Mouse (Mus musculus) olfactory bulb, adult 2 months (tissue): ENCODE data around the gene Macrod1. TPM values are rescaled to one million over a fixed set of nuclear protein-coding genes. Genes with fewer than 3 reads are reported as not detected.
A peak's percentile ranks its signal among the peaks of the same experiment; 100 is the strongest.

Experiments
- H3K27ac ChIP-seq: fragments of 200-500 bp; 2 replicates; pipeline ENCODE4 v1.5.1; 2012; ENCODE audit warnings: low read depth, low read length; ENCODE audit not compliant: insufficient read depth
- H3K4me1 ChIP-seq: fragments of 200-500 bp; 2 replicates; pipeline ENCODE4 v1.6.1; 2012; ENCODE audit warnings: low read length; ENCODE audit not compliant: control insufficient read depth, insufficient read depth
- H3K4me3 ChIP-seq: fragments of 200-500 bp; 2 replicates; pipeline ENCODE4 v1.5.1; 2012; ENCODE audit warnings: mild to moderate bottlenecking, low read depth, low read length, moderate library complexity; ENCODE audit not compliant: insufficient read depth
- CTCF ChIP-seq: fragments of 200-500 bp; IDR thresholded peaks from 2 replicates; pipeline ENCODE4 v1.5.1; 2012; ENCODE audit warnings: low read depth, mild to moderate bottlenecking, low read length, moderate library complexity; ENCODE audit not compliant: insufficient read depth
- POLR2A ChIP-seq: fragments of 200-500 bp; IDR thresholded peaks from 2 replicates; pipeline ENCODE4 v1.6.1; 2012; ENCODE audit warnings: mild to moderate bottlenecking, low read depth, low read length, moderate library complexity; ENCODE audit not compliant: insufficient read depth
- WGBS: fragments of 180-500 bp; shearing (Covaris S2); methylation state at CpG from one replicate; pipeline ENCODE4 v1.1.7; 2018; 5-methylcytosine and 5-hydroxymethylcytosine counted together
- polyA plus RNA-seq: library from polyadenylated mRNA; stranded (reverse); fragments of >200 nt; gene quantifications from 2 replicates; pipeline ENCODE4 v1.2.4, GENCODE M21; 2012; ENCODE audit warnings: low replicate concordance; ENCODE audit not compliant: missing spikeins, insufficient read depth, insufficient read length

The Macrod1 gene
- polyA plus RNA-seq, 1 experiment, result not detected

DNA sequence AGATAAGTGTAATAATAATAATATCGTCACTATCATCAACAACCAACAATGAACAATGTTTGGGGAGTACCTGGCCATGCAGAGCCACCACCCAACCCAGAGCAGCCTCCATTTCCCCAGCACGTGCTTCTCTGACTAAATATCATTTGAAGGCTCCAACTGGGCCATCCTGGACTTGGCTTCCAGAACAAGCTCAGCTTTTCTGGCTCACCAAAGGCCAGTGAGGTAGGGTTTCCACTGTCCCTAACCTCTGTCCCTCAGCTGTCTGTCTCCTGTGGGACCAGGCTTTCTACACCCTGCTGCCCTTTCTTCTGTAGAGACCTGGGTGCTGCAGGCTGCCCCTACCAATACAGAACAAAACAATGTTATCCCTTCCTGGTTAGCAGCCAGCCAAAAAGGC, 50.0 kb downstream of the Macrod1 start:
- WGBS, result 94% methylated on average over 2 of the region's 2 CpGs
- Histone ChIP-seq H3K27ac (no peak overlapping the region), H3K4me1 (peaks cover 56% of the 10 kb centered on the region), H3K4me3 (no peak overlapping the region)
- TF ChIP-seq POLR2A (no peak), CTCF (no peak)

GRCm38 (mm10) chr19:7107174-7107573, 50.6 kb downstream of the Macrod1 start:
- no peak overlapping the region for H3K27ac ChIP-seq
- WGBS, result 87% methylated on average over 4 of the region's 4 CpGs
- H3K4me3 ChIP-seq, result no peak overlapping the region
- H3K4me1 ChIP-seq, result peaks cover 61% of the 10 kb centered on the region
- TF ChIP-seq POLR2A (no peak), CTCF (no peak)

DNA sequence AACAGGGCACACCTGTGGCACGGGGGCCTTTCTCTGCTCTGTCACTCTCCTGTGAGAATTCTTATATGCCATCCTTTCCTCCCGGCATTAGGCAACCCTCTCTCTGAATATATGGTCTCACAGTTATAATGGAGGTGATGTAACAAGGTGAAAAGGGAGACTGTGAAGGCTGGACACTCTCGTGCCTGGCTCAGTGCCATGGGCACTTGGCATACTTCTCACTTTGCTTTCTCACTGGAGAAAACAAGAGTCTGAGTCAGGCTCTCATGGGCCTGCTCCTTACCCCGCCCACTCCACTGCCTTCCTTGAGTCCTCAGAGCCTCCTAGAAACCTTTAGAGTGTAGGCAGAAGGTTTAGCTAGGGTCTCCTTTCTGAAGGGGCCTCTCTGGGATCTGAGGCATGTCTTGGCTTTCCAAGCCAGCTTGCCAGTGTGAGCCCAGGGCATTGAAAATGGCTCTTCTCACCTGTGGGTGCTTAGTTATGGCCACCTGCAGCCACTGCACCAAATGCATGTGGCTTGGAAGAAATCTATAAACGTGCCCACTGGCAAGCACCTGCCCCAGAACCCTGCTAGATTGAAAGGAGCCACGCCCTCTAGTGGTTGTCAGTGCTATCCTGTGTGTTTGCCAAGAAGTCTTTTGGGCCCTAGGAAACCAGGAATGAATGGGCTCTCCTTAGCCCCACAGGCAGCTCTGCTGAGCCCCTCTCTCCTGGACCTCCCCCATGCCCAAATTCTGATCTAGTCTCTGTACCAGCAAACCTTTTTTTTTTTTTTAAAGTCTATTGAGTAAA, 51.7 kb downstream of the Macrod1 start:
- TF ChIP-seq POLR2A (no peak), CTCF (no peak)
- no peak overlapping the region for H3K27ac ChIP-seq
- WGBS, result 44% methylated on average over 6 of the region's 6 CpGs
- H3K4me3 ChIP-seq, result no peak overlapping the region
- H3K4me1 ChIP-seq, result peaks cover 62% of the 10 kb centered on the region

DNA sequence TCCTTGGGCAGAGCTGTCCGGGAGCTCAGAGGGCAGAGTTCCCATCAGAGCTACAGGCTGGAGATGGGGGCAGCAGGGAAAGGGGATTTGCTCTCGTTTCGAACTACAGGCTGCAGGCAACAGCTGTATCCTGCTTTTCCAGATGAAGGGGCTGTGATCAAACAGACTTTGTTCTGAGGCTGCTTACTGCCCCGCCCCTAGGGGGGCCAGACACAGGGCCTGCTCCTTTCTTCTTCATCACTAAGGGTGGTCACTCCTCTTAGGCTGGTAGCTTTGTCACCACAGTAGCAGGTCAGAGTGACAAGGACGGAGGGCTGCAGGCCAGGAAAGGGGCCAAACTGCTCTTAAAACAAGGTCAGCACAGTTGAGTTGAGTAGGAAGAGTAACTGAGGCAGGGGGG, 53.5 kb downstream of the Macrod1 start:
- Histone ChIP-seq H3K27ac (no peak overlapping the region), H3K4me1 (peaks cover 61% of the 10 kb centered on the region), H3K4me3 (no peak overlapping the region)
- TF ChIP-seq CTCF, result no peak
- no peak for TF ChIP-seq POLR2A
- WGBS, result 57% methylated on average over 5 of the region's 5 CpGs

GRCm38 (mm10) chr19:7110875-7111274, 54.3 kb downstream of the Macrod1 start:
- Histone ChIP-seq H3K27ac (no peak overlapping the region), H3K4me1 (peaks cover 61% of the 10 kb centered on the region), H3K4me3 (no peak overlapping the region)
- no peak for TF ChIP-seq CTCF
- 46% methylated on average over 6 of the region's 6 CpGs for WGBS

DNA sequence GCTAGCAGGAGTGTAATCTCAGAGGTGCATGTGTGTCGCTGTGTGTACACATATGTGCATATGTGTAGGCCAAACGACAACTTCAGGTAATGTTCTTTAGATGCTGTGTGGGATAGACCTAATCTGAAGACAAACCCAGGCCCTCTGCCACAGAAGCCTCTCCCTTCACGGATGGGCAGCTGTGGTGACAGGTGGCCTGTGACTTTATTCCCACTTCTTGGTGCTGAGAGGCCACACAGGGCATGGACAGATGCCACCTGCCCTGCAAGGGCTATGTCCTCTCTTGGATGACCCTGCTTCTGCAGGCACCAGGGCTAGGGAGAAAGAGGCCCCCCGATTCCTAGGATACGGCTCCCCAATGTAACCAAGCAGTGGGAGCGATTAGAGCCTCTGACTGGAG, 54.7 kb downstream of the Macrod1 start:
- 93% methylated on average over 6 of the region's 6 CpGs for WGBS
- TF ChIP-seq CTCF (no peak), POLR2A (no peak)
- Histone ChIP-seq H3K4me3 (no peak overlapping the region), H3K27ac (no peak overlapping the region), H3K4me1 (peaks cover 62% of the 10 kb centered on the region)

DNA sequence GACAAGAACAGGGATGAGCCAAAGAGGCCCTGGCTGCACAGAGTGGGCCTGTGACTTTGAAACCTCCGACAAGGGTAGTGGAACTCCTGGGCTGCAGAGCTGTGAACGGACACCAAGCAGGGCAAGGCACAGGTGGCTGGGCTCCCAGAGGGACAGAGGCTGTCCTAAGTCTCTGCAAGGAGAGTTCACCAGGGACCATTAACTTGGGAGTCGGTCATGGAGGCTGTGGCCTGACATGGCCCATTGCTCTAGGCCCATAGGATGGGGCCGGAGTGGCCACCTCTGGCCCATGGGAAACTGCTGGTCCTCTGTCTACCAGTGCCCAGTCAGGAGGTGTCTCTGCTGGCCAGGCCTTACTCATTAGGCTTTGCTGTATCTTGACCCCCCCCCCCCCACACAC, 55.1 kb downstream of the Macrod1 start:
- H3K27ac ChIP-seq, result no peak overlapping the region
- no peak overlapping the region for H3K4me3 ChIP-seq
- TF ChIP-seq POLR2A, result no peak
- no peak for TF ChIP-seq CTCF
- WGBS, result 93% methylated on average over 4 of the region's 4 CpGs
- H3K4me1 ChIP-seq, result peaks cover 66% of the 10 kb centered on the region

DNA sequence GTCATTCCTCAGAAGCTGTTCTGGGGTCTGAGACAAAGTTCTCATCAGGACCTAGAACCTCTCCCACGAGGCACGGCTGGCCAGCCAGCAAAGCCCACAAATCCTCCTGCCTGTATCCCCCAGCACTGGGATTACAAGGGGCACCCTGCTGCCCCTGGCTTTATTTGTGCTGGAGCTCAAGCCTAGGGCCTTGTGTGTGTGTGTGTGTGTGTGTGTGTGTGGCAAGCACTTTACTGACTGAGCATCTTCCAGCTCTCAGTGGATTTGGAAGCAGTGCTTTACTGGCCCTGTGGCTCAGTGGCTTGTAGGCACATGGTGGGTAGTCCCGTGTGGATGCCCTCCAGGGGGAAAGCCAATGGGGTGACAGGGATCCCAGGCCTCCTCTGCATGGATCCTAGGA, 56.0 kb downstream of the Macrod1 start:
- H3K4me1 ChIP-seq, result peaks cover 68% of the 10 kb centered on the region
- TF ChIP-seq POLR2A (no peak), CTCF (no peak)
- no peak overlapping the region for H3K27ac ChIP-seq
- H3K4me3 ChIP-seq, result no peak overlapping the region
- WGBS, result 69% methylated on average over 3 of the region's 3 CpGs

GRCm38 (mm10) chr19:7113574-7113973, 57.0 kb downstream of the Macrod1 start:
- H3K4me3 ChIP-seq, result no peak overlapping the region
- WGBS, result 23% methylated on average over 14 of the region's 14 CpGs
- peaks cover 68% of the 10 kb centered on the region for H3K4me1 ChIP-seq
- TF ChIP-seq POLR2A, result no peak
- no peak for TF ChIP-seq CTCF
- peak overlapping the region; percentile 54; the same call in 1 of the 2 replicates for H3K27ac ChIP-seq
